Mouse (Mus musculus) c-Kit-positive CD71-positive TER-119-negative erythroid progenitor cells, embryonic 14.5 days (primary cell): Measurements from ENCODE around the gene Smarca4.
"Not testable (repeated sequence)": the region's sequence is repeated elsewhere in the genome, so short reads cannot be mapped to it uniquely, and the experiment has no call there.

Experiments
- DNase-seq: peaks from one replicate; pipeline ENCODE4 v3.0.0-alpha.2; 2013; ENCODE audit warnings: low read depth

Gene Smarca4

GRCm38 (mm10) chr9:21662034-21662433 is 46.1 kb downstream of the Smarca4 start:
- DNase-seq: no peak

- no peak for DNase-seq
Measured at GRCm38 (mm10) chr9:21668946-21669345, 53.0 kb downstream of the Smarca4 start.

- no peak for DNase-seq
Measured at GRCm38 (mm10) chr9:21670354-21670753, 54.4 kb downstream of the Smarca4 start.

- DNase-seq: no peak
Measured at GRCm38 (mm10) chr9:21671753-21672152, 55.8 kb downstream of the Smarca4 start.

GRCm38 (mm10) chr9:21677706-21678105 is 61.7 kb downstream of the Smarca4 start:
- no peak for DNase-seq

- no peak for DNase-seq
Measured at GRCm38 (mm10) chr9:21680448-21680847, 64.5 kb downstream of the Smarca4 start.

- no peak for DNase-seq
Measured at GRCm38 (mm10) chr9:21682827-21683226, 66.9 kb downstream of the Smarca4 start.

GRCm38 (mm10) chr9:21683897-21684296 is 67.9 kb downstream of the Smarca4 start:
- DNase-seq: no peak

GRCm38 (mm10) chr9:21688554-21688953 is 72.6 kb downstream of the Smarca4 start:
- no peak for DNase-seq

- DNase-seq: no peak
Measured at GRCm38 (mm10) chr9:21690031-21690430, 74.1 kb downstream of the Smarca4 start.

GRCm38 (mm10) chr9:21691862-21692261 is 75.9 kb downstream of the Smarca4 start:
- peak; percentile 15 for DNase-seq

GRCm38 (mm10) chr9:21692491-21692890 is 76.5 kb downstream of the Smarca4 start:
- DNase-seq: no peak

GRCm38 (mm10) chr9:21694071-21694470 is 78.1 kb downstream of the Smarca4 start:
- DNase-seq: no peak

GRCm38 (mm10) chr9:21695229-21695792 is 79.3 kb downstream of the Smarca4 start:
- no peak for DNase-seq

GRCm38 (mm10) chr9:21697121-21697520 is 81.2 kb downstream of the Smarca4 start:
- no peak for DNase-seq

- DNase-seq: not testable (repeated sequence)
Measured at GRCm38 (mm10) chr9:21699280-21699679, 83.3 kb downstream of the Smarca4 start.

GRCm38 (mm10) chr9:21701091-21701490 is 85.1 kb downstream of the Smarca4 start:
- DNase-seq: no peak

- no peak for DNase-seq
Measured at GRCm38 (mm10) chr9:21703494-21703893, 87.5 kb downstream of the Smarca4 start.

- DNase-seq: no peak
Measured at GRCm38 (mm10) chr9:21706085-21706484, 90.1 kb downstream of the Smarca4 start.

- DNase-seq: no peak
Measured at GRCm38 (mm10) chr9:21706586-21707265, 90.8 kb downstream of the Smarca4 start.

- no peak for DNase-seq
Measured at GRCm38 (mm10) chr9:21709340-21709739, 93.4 kb downstream of the Smarca4 start.

- DNase-seq: peak; percentile 76
Measured at GRCm38 (mm10) chr9:21715298-21715697, 99.3 kb downstream of the Smarca4 start.

- no peak for DNase-seq
Measured at GRCm38 (mm10) chr9:21717015-21717414, 101.0 kb downstream of the Smarca4 start.

- DNase-seq: no peak
Measured at GRCm38 (mm10) chr9:21721036-21721435, 105.1 kb downstream of the Smarca4 start.
